Mouse (Mus musculus) bone marrow, adult 2 months (tissue): ENCODE measurements at regions not wholly inside any gene's neighbourhood (a gene's known extent, or its start where the extent isn't known, plus 50 kb on each side); places are given as distances from the start of the nearest gene placed in this dataset.

ENCODE experiments used
- CTCF ChIP-seq: fragments of 200-500 bp; IDR thresholded peaks from 2 replicates; pipeline ENCODE4 v1.5.1; 2011; ENCODE audit warnings: low read length, control low read depth; ENCODE audit not compliant: control insufficient read depth, insufficient read depth
- POLR2A ChIP-seq: fragments of 200-500 bp; IDR thresholded peaks from 2 replicates; pipeline ENCODE4 v1.6.1; 2011; ENCODE audit warnings: low read depth, mild to moderate bottlenecking, control low read depth, low read length, borderline replicate concordance; ENCODE audit not compliant: control insufficient read depth

GRCm38 (mm10) chr17:66206074-66206473, 82.8 kb downstream of the Ddx11 start:
- TF ChIP-seq CTCF (no peak), POLR2A (no peak)
